Mouse (Mus musculus): Measurements from ENCODE around the gene Ppp1r36. TPM values are rescaled to one million over a fixed set of nuclear protein-coding genes. Genes with fewer than 3 reads are reported as not detected.
A peak's percentile ranks its signal among the peaks of the same experiment; 100 is the strongest.

Ppp1r36 gene
- polyA plus RNA-seq, 1 experiment, result not detected

- H3K36me3 ChIP-seq (ENCODE audit: control insufficient read depth, insufficient read depth, low read length), result no peaks in the 10 kb centered on the region
- H3K27me3 ChIP-seq (ENCODE audit: control insufficient read depth, insufficient read depth, low read length), result no peaks in the 10 kb centered on the region
- H3K4me3 ChIP-seq (ENCODE audit: low read depth, low read length), result no peak overlapping the region
- WGBS, result 45% methylated on average over 7 of the region's 7 CpGs
- no peak for TF ChIP-seq POLR2A (IDR thresholded peaks at IDR 0.05; ENCODE audit: low read depth, low read length)
- TF ChIP-seq CTCF (IDR thresholded peaks at IDR 0.05; ENCODE audit: extremely low read depth, insufficient read length, insufficient replicate concordance, low read depth, low read length), result no peak
- no peak overlapping the region for H3K27ac ChIP-seq (ENCODE audit: insufficient read depth, low read depth, low read length)
- peaks cover 7% of the 10 kb centered on the region; the same call in 1 of the 2 replicates for H3K4me1 ChIP-seq (ENCODE audit: control insufficient read depth, insufficient read depth, insufficient read length, low read length)
These were observed 45.3 kb upstream of the Ppp1r36 start for GRCm38 (mm10) chr12:76372046-76372445.

GRCm38 (mm10) chr12:76372881-76373818, 44.2 kb upstream of the Ppp1r36 start:
- Histone ChIP-seq H3K4me1 (ENCODE audit: control insufficient read depth, insufficient read depth, insufficient read length, low read length) (peaks cover 7% of the 10 kb centered on the region; the same call in 1 of the 2 replicates), H3K27me3 (ENCODE audit: control insufficient read depth, insufficient read depth, low read length) (no peaks in the 10 kb centered on the region), H3K4me3 (ENCODE audit: low read depth, low read length) (no peak overlapping the region), H3K36me3 (ENCODE audit: control insufficient read depth, insufficient read depth, low read length) (no peaks in the 10 kb centered on the region), H3K27ac (ENCODE audit: insufficient read depth, low read depth, low read length) (no peak overlapping the region)
- WGBS, result 57% methylated on average over 6 of the region's 7 CpGs
- TF ChIP-seq POLR2A (IDR thresholded peaks at IDR 0.05; ENCODE audit: low read depth, low read length), result no peak
- TF ChIP-seq CTCF (IDR thresholded peaks at IDR 0.05; ENCODE audit: extremely low read depth, insufficient read length, insufficient replicate concordance, low read depth, low read length), result no peak; the same call in 1 of the 2 replicates

- Histone ChIP-seq H3K27ac (ENCODE audit: insufficient read depth, low read depth, low read length) (no peak overlapping the region), H3K4me3 (ENCODE audit: low read depth, low read length) (no peak overlapping the region), H3K4me1 (ENCODE audit: control insufficient read depth, insufficient read depth, insufficient read length, low read length) (peaks cover 7% of the 10 kb centered on the region; the same call in 1 of the 2 replicates), H3K36me3 (ENCODE audit: control insufficient read depth, insufficient read depth, low read length) (no peaks in the 10 kb centered on the region), H3K27me3 (ENCODE audit: control insufficient read depth, insufficient read depth, low read length) (no peaks in the 10 kb centered on the region)
- TF ChIP-seq CTCF (IDR thresholded peaks at IDR 0.05; ENCODE audit: extremely low read depth, insufficient read length, insufficient replicate concordance, low read depth, low read length) (no peak), POLR2A (IDR thresholded peaks at IDR 0.05; ENCODE audit: low read depth, low read length) (no peak)
- 76% methylated on average over 6 of the region's 6 CpGs for WGBS
These were observed 43.3 kb upstream of the Ppp1r36 start for GRCm38 (mm10) chr12:76373991-76374390.

- H3K4me1 ChIP-seq (ENCODE audit: control insufficient read depth, insufficient read depth, insufficient read length, low read length), result peaks cover 7% of the 10 kb centered on the region; the same call in 1 of the 2 replicates
These were observed 42.4 kb upstream of the Ppp1r36 start for GRCm38 (mm10) chr12:76374911-76375310.

GRCm38 (mm10) chr12:76375506-76375905, 41.8 kb upstream of the Ppp1r36 start:
- Histone ChIP-seq H3K36me3 (ENCODE audit: control insufficient read depth, insufficient read depth, low read length) (no peaks in the 10 kb centered on the region), H3K27me3 (ENCODE audit: control insufficient read depth, insufficient read depth, low read length) (no peaks in the 10 kb centered on the region), H3K4me1 (ENCODE audit: control insufficient read depth, insufficient read depth, insufficient read length, low read length) (peaks cover 7% of the 10 kb centered on the region; the same call in 1 of the 2 replicates), H3K27ac (ENCODE audit: insufficient read depth, low read depth, low read length) (no peak overlapping the region), H3K4me3 (ENCODE audit: low read depth, low read length) (no peak overlapping the region)
- WGBS, result 82% methylated on average over 3 of the region's 3 CpGs
- TF ChIP-seq CTCF (IDR thresholded peaks at IDR 0.05; ENCODE audit: extremely low read depth, insufficient read length, insufficient replicate concordance, low read depth, low read length), result no peak
- TF ChIP-seq POLR2A (IDR thresholded peaks at IDR 0.05; ENCODE audit: low read depth, low read length), result no peak

More at GRCm38 (mm10) chr12:76374911-76375310, 42.4 kb upstream of the Ppp1r36 start:
- Histone ChIP-seq H3K4me3 (ENCODE audit: low read depth, low read length) (no peak overlapping the region), H3K27me3 (ENCODE audit: control insufficient read depth, insufficient read depth, low read length) (no peaks in the 10 kb centered on the region), H3K36me3 (ENCODE audit: control insufficient read depth, insufficient read depth, low read length) (no peaks in the 10 kb centered on the region), H3K27ac (ENCODE audit: insufficient read depth, low read depth, low read length) (no peak overlapping the region)
- TF ChIP-seq CTCF (IDR thresholded peaks at IDR 0.05; ENCODE audit: extremely low read depth, insufficient read length, insufficient replicate concordance, low read depth, low read length) (no peak), POLR2A (IDR thresholded peaks at IDR 0.05; ENCODE audit: low read depth, low read length) (no peak)
- 83% methylated on average over 4 of the region's 4 CpGs for WGBS

GRCm38 (mm10) chr12:76376649-76377048, 40.7 kb upstream of the Ppp1r36 start:
- WGBS, result 36% methylated on average over 7 of the region's 7 CpGs
- Histone ChIP-seq H3K4me3 (ENCODE audit: low read depth, low read length) (no peak overlapping the region), H3K27me3 (ENCODE audit: control insufficient read depth, insufficient read depth, low read length) (no peaks in the 10 kb centered on the region), H3K4me1 (ENCODE audit: control insufficient read depth, insufficient read depth, insufficient read length, low read length) (peaks cover 7% of the 10 kb centered on the region; the same call in 1 of the 2 replicates), H3K27ac (ENCODE audit: insufficient read depth, low read depth, low read length) (no peak overlapping the region), H3K36me3 (ENCODE audit: control insufficient read depth, insufficient read depth, low read length) (no peaks in the 10 kb centered on the region)
- TF ChIP-seq CTCF (IDR thresholded peaks at IDR 0.05; ENCODE audit: extremely low read depth, insufficient read length, insufficient replicate concordance, low read depth, low read length) (peak; percentile 61; the same call in 1 of the 2 replicates), POLR2A (IDR thresholded peaks at IDR 0.05; ENCODE audit: low read depth, low read length) (no peak)

DNA sequence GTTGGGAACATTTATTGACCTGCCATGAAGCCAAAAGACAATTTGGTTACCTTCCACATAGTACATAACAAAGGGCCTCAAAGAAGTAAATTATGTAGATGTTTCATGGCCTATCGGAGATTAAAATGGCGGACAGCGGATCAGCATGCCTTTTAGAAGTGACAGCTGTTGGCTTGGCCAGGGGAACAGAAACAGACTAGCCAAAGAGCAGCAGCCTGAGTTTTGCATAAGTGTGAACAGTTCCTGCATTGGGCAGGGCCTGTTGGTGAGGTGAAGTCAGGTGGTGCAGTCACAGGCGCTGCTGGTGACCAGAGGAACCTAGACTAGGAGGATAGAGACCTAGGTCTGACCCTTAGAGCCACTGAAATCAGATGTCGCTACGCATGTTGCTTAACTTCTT, 40.3 kb upstream of the Ppp1r36 start:
- no peak overlapping the region for H3K27ac ChIP-seq (ENCODE audit: insufficient read depth, low read depth, low read length)
- no peaks in the 10 kb centered on the region for H3K27me3 ChIP-seq (ENCODE audit: control insufficient read depth, insufficient read depth, low read length)
- H3K4me3 ChIP-seq (ENCODE audit: low read depth, low read length), result no peak overlapping the region
- TF ChIP-seq POLR2A (IDR thresholded peaks at IDR 0.05; ENCODE audit: low read depth, low read length), result no peak
- no peak for TF ChIP-seq CTCF (IDR thresholded peaks at IDR 0.05; ENCODE audit: extremely low read depth, insufficient read length, insufficient replicate concordance, low read depth, low read length)
- 92% methylated on average over 6 of the region's 6 CpGs for WGBS
- peaks cover 7% of the 10 kb centered on the region; the same call in 1 of the 2 replicates for H3K4me1 ChIP-seq (ENCODE audit: control insufficient read depth, insufficient read depth, insufficient read length, low read length)
- no peaks in the 10 kb centered on the region for H3K36me3 ChIP-seq (ENCODE audit: control insufficient read depth, insufficient read depth, low read length)

Measured in small intestine, adult 2 months (tissue).